19 mouse cellular contexts compared by ENCODE assay signal in genomic region chr9:32302501-32303150, GRCm38 (mm10). TPM values are rescaled to one million over a fixed set of nuclear protein-coding genes. Genes with fewer than 3 reads are reported as not detected.
DNase-seq lines count a peak whose midpoint lies in the region; ATAC-seq and TF ChIP-seq lines count a peak whose summit lies in the region.
"Had no signal": no experiment of that assay in that cellular context is flagged by ENCODE, and none has a peak within 500 bp of the region (broad histone marks: within the 10 kb centered on the region; RNA-seq: fewer than 3 reads in every experiment).

No protein-coding gene starts in this region.

- TF ChIP-seq POLR2A in brain, embryonic 14.5 days (IDR thresholded peaks at IDR 0.05; ENCODE audit: borderline replicate concordance, extremely low read depth, insufficient read depth, insufficient read length, poor library complexity, severe bottlenecking), result no peak

- H3K4me3 ChIP-seq in forebrain, embryonic 15.5 days, result no peak overlapping the region
- H3K4me3 ChIP-seq in hindbrain, embryonic 16.5 days (ENCODE audit: low read length), result no peak overlapping the region
- no peak overlapping the region for H3K4me3 ChIP-seq in midbrain, postnatal 0 days (ENCODE audit: low read depth, low read length)
- H3K4me3 ChIP-seq: embryonic facial prominence, embryonic 13.5 days; heart, adult 2 months had no signal

- peak; percentile 48; the same call in 1 of the 2 replicates for ATAC-seq in forebrain, embryonic 15.5 days (replicated peaks)
- ATAC-seq in hindbrain, embryonic 16.5 days, result peak; percentile 76
- no peak for ATAC-seq in midbrain, postnatal 0 days (ENCODE audit: low FRiP score)
- ATAC-seq: CD4-positive, CD25-positive, alpha-beta regulatory T cell, adult 4 months had no signal

- no peak for TF ChIP-seq CTCF in brain, embryonic 14.5 days (IDR thresholded peaks at IDR 0.05; ENCODE audit: borderline replicate concordance, extremely low read depth, insufficient read depth, insufficient read length)
- no peak for TF ChIP-seq CTCF in midbrain, postnatal 0 days (IDR thresholded peaks at IDR 0.05)

- no peaks in the 10 kb centered on the region for H3K36me3 ChIP-seq in forebrain, embryonic 15.5 days
- no peaks in the 10 kb centered on the region for H3K36me3 ChIP-seq in hindbrain, embryonic 16.5 days (ENCODE audit: control insufficient read depth, insufficient read depth, low read length)
- H3K36me3 ChIP-seq in midbrain, postnatal 0 days (ENCODE audit: insufficient read depth, low read length), result no peaks in the 10 kb centered on the region
- H3K36me3 ChIP-seq: embryonic facial prominence, embryonic 13.5 days; G1E had no signal

- no peaks in the 10 kb centered on the region for H3K27me3 ChIP-seq in forebrain, embryonic 15.5 days
- no peaks in the 10 kb centered on the region for H3K27me3 ChIP-seq in hindbrain, embryonic 16.5 days (replicated peaks; ENCODE audit: control insufficient read depth, insufficient read depth, low read length)
- no peaks in the 10 kb centered on the region for H3K27me3 ChIP-seq in midbrain, postnatal 0 days (ENCODE audit: insufficient read depth, low read length)
- H3K27me3 ChIP-seq: embryonic facial prominence, embryonic 13.5 days had no signal

- WGBS in forebrain, embryonic 15.5 days, result 44% methylated on average over 13 of the region's 13 CpGs
- 35% methylated on average over 13 of the region's 13 CpGs for WGBS in hindbrain, embryonic 16.5 days
- 45% methylated on average over 13 of the region's 13 CpGs for WGBS in midbrain, postnatal 0 days

- H3K9ac ChIP-seq in forebrain, embryonic 15.5 days (replicated peaks), result no peak overlapping the region
- H3K9ac ChIP-seq in hindbrain, embryonic 16.5 days (ENCODE audit: low read depth, low read length), result no peak overlapping the region
- H3K9ac ChIP-seq in midbrain, postnatal 0 days (replicated peaks; ENCODE audit: low read length, poor library complexity, severe bottlenecking), result no peak overlapping the region
- H3K9ac ChIP-seq: embryonic facial prominence, embryonic 13.5 days had no signal

- intact Hi-C loops in left cerebral cortex, postnatal 10 days (cut with DNase I), result no loop called here

- H3K4me2 ChIP-seq in forebrain, embryonic 15.5 days (replicated peaks), result no peak overlapping the region
- no peak overlapping the region for H3K4me2 ChIP-seq in hindbrain, embryonic 16.5 days (ENCODE audit: low read length)
- H3K4me2 ChIP-seq in midbrain, postnatal 0 days (ENCODE audit: low read depth, low read length, poor library complexity, severe bottlenecking), result no peak overlapping the region
- H3K4me2 ChIP-seq: embryonic facial prominence, embryonic 13.5 days had no signal

- peaks cover 5% of the 10 kb centered on the region; the same call in 1 of the 2 replicates for H3K4me1 ChIP-seq in forebrain, embryonic 15.5 days
- H3K4me1 ChIP-seq in hindbrain, embryonic 16.5 days (ENCODE audit: control insufficient read depth, insufficient read depth, low read depth, low read length), result peaks cover 7% of the 10 kb centered on the region
- H3K4me1 ChIP-seq in midbrain, postnatal 0 days (ENCODE audit: insufficient read depth, low read length), result no peaks in the 10 kb centered on the region
- H3K4me1 ChIP-seq: embryonic facial prominence, embryonic 13.5 days had no signal

- peak; percentile 71 for DNase-seq in brain, embryonic 14.5 days (ENCODE audit: low read depth)
- DNase-seq in midbrain, postnatal 0 days (ENCODE audit: low spot score), result peak; percentile 48
- DNase-seq in frontal cortex, postnatal 10 days (ENCODE audit: low spot score in 2 of 2), result no peak
- no peak for DNase-seq in left cerebral cortex, postnatal 10 days (ENCODE audit: extremely low spot score in 1 of 2, low spot score in 2 of 2)
- DNase-seq in kidney, adult 18-20 months, result no peak
- DNase-seq in adipocyte (ENCODE audit: low spot score), result no peak
- DNase-seq: cerebellum, postnatal 25 days; heart, adult 2 months; kidney, adult 9 months; kidney, postnatal 4 days; lung, postnatal 14 days; retina, postnatal 1 day; thymus, postnatal 4 days had no signal

- H3K27ac ChIP-seq in forebrain, embryonic 15.5 days (replicated peaks), result no peak overlapping the region
- no peak overlapping the region for H3K27ac ChIP-seq in hindbrain, embryonic 16.5 days (ENCODE audit: low read depth, low read length)
- no peak overlapping the region for H3K27ac ChIP-seq in midbrain, postnatal 0 days (ENCODE audit: low read depth, low read length)
- H3K27ac ChIP-seq: embryonic facial prominence, embryonic 13.5 days; heart, adult 2 months had no signal

- no peaks in the 10 kb centered on the region for H3K9me3 ChIP-seq in forebrain, embryonic 15.5 days
- no peaks in the 10 kb centered on the region for H3K9me3 ChIP-seq in hindbrain, embryonic 16.5 days (ENCODE audit: control insufficient read depth, low read length)
- H3K9me3 ChIP-seq in midbrain, postnatal 0 days (ENCODE audit: low read length), result no peaks in the 10 kb centered on the region
- H3K9me3 ChIP-seq: embryonic facial prominence, embryonic 13.5 days had no signal

RNA-seq across cellular contexts. Expression of gene Kcnj5, which starts 41.5 kb away (rescaled TPM):
- 0.82 and 0.94 TPM in 2 replicates for polyA plus RNA-seq in brain, embryonic 14.5 days (2012; rRNA removed)
- polyA plus RNA-seq in forebrain, embryonic 15.5 days (2015; fragmentation: Nextera tagmentation; extraction: Ambion mirVana), result 0.75 and 0.82 TPM in 2 replicates
- polyA plus RNA-seq in hindbrain, embryonic 16.5 days (2015; fragmentation: Nextera tagmentation; extraction: Ambion mirVana), result 0.58 and 0.86 TPM in 2 replicates
- total RNA-seq in midbrain, postnatal 0 days (2014; rRNA removed), result 1.9 and 3.2 TPM in 2 replicates
- 1.2 and 1.4 TPM in 2 replicates for polyA plus RNA-seq in midbrain, postnatal 0 days (2015; fragmentation: Nextera tagmentation; extraction: Ambion mirVana)
- 1 to 10 TPM; 1.6 to 1.7 TPM for total RNA-seq in left cerebral cortex, postnatal 10 days (2021)
- total RNA-seq: gastrocnemius, adult 8-10 months had no signal
- polyA plus RNA-seq: CD4-positive, CD25-positive, alpha-beta regulatory T cell, adult 4 months; G1E had no signal

Comparison
In these comparisons a context has a peak if more than half of its experiments do, and no peak if none do; other contexts are left out.
1. DNase-seq: peak in brain, embryonic 14.5 days (single experiment) and midbrain, postnatal 0 days (single experiment); none in frontal cortex, postnatal 10 days (0 of 2), left cerebral cortex, postnatal 10 days (0 of 2), kidney, adult 18-20 months (single experiment) and adipocyte (single experiment).